8 mouse cellular contexts compared by ENCODE assay signal in genomic region chr8:95320224-95321139, GRCm38 (mm10). TPM values are rescaled to one million over a fixed set of nuclear protein-coding genes. Genes with fewer than 3 reads are reported as not detected.
DNase-seq lines count a peak whose midpoint lies in the region; ATAC-seq and TF ChIP-seq lines count a peak whose summit lies in the region.

No protein-coding gene starts in this region.

- no peaks in the 10 kb centered on the region for H3K4me1 ChIP-seq in bone marrow, adult 2 months (ENCODE audit: control insufficient read depth, insufficient read depth, low read length)
- 0 out of 2 replicates have a peak, but pooled peaks cover 3% of the 10 kb centered on the region for H3K4me1 ChIP-seq in embryonic fibroblast, embryonic 13.5 days (ENCODE audit: control insufficient read depth, insufficient read depth, low read length)
- peaks cover 28% of the 10 kb centered on the region for H3K4me1 ChIP-seq in hindbrain, embryonic 13.5 days (replicated peaks)
- H3K4me1 ChIP-seq in midbrain, embryonic 15.5 days = peaks cover 12% of the 10 kb centered on the region

- WGBS in bone marrow, adult 2 months = 4% methylated on average over 41 of the region's 41 CpGs
- 3% methylated on average over 41 of the region's 41 CpGs for WGBS in hindbrain, embryonic 13.5 days
- 2% methylated on average over 41 of the region's 41 CpGs for WGBS in midbrain, embryonic 15.5 days

- TF ChIP-seq POLR2A in bone marrow, adult 2 months (IDR thresholded peaks at IDR 0.05; ENCODE audit: borderline replicate concordance, control insufficient read depth, low read depth, low read length) = no peak
- no peak for TF ChIP-seq POLR2A in embryonic fibroblast, embryonic 13.5 days (IDR thresholded peaks at IDR 0.05; ENCODE audit: low read depth, low read length)

- H3K4me2 ChIP-seq in hindbrain, embryonic 13.5 days = peak overlapping the region; percentile 76
- peak overlapping the region; percentile 84 for H3K4me2 ChIP-seq in midbrain, embryonic 15.5 days

- ATAC-seq in hindbrain, embryonic 13.5 days (ENCODE audit: low FRiP score) = peak; percentile 72
- peak; percentile 74 for ATAC-seq in midbrain, embryonic 15.5 days (replicated peaks)

- peak overlapping the region; percentile 27 for H3K4me3 ChIP-seq in bone marrow, adult 2 months (replicated peaks; ENCODE audit: control insufficient read depth, low read depth, low read length)
- H3K4me3 ChIP-seq in embryonic fibroblast, embryonic 13.5 days (ENCODE audit: insufficient read depth, low read length) = 0 out of 2 replicates have a peak overlapping the region, but pooled peaks have one; percentile 6
- H3K4me3 ChIP-seq in hindbrain, embryonic 13.5 days = peak overlapping the region; percentile 41
- peak overlapping the region; percentile 41 for H3K4me3 ChIP-seq in midbrain, embryonic 15.5 days

- H3K9ac ChIP-seq in hindbrain, embryonic 13.5 days = peak overlapping the region; percentile 68
- H3K9ac ChIP-seq in midbrain, embryonic 15.5 days = peak overlapping the region; percentile 51

- peaks cover 20% of the 10 kb centered on the region for H3K36me3 ChIP-seq in hindbrain, embryonic 13.5 days
- H3K36me3 ChIP-seq in midbrain, embryonic 15.5 days (replicated peaks) = peaks cover 4% of the 10 kb centered on the region; the same call in 1 of the 2 replicates

- H3K9me3 ChIP-seq in hindbrain, embryonic 13.5 days = no peaks in the 10 kb centered on the region
- H3K9me3 ChIP-seq in midbrain, embryonic 15.5 days = no peaks in the 10 kb centered on the region

- no peak overlapping the region for H3K27ac ChIP-seq in bone marrow, adult 2 months (ENCODE audit: control insufficient read depth, insufficient read depth, low read depth, low read length, poor library complexity)
- no peak overlapping the region for H3K27ac ChIP-seq in embryonic fibroblast, embryonic 13.5 days (ENCODE audit: insufficient read depth, low read length)
- H3K27ac ChIP-seq in hindbrain, embryonic 13.5 days = no peak overlapping the region
- 0 out of 2 replicates have a peak overlapping the region, but pooled peaks have one; percentile 23 for H3K27ac ChIP-seq in midbrain, embryonic 15.5 days

- H3K27me3 ChIP-seq in hindbrain, embryonic 13.5 days = peaks cover 18% of the 10 kb centered on the region
- no peaks in the 10 kb centered on the region for H3K27me3 ChIP-seq in midbrain, embryonic 15.5 days (replicated peaks)

- no peak for TF ChIP-seq CTCF in bone marrow, adult 2 months (IDR thresholded peaks at IDR 0.05; ENCODE audit: control insufficient read depth, insufficient read depth, low read length)
- TF ChIP-seq CTCF in embryonic fibroblast, embryonic 13.5 days (IDR thresholded peaks at IDR 0.05; ENCODE audit: borderline replicate concordance, insufficient read depth, low read length) = no peak

- DNase-seq in ES-CJ7 (ENCODE audit: low read depth, low spot score) (peak; percentile 87), liver (peak; percentile 75)
- peak; percentile 69 to 71 for DNase-seq in spleen, postnatal 36 days (ENCODE audit: low spot score in 2 of 2)
- no peak for DNase-seq in layer of hippocampus, adult 9-10 months (ENCODE audit: low spot score)

RNA-seq across cellular contexts. Expression of gene Tepp, which starts 10.1 kb away (rescaled TPM):
- polyA plus RNA-seq in bone marrow, adult 2 months (2011; ENCODE audit: insufficient read depth, insufficient read length, low replicate concordance, missing spikeins) = not detected in 2 replicates
- not detected in 2 replicates for polyA plus RNA-seq in embryonic fibroblast, embryonic 13.5 days (2011; ENCODE audit: insufficient read length, low read depth, missing spikeins)
- polyA plus RNA-seq in hindbrain, embryonic 13.5 days (2015; fragmentation: Nextera tagmentation; extraction: Ambion mirVana) = 0.94 and 2.1 TPM in 2 replicates
- polyA plus RNA-seq in midbrain, embryonic 15.5 days (2015; fragmentation: Nextera tagmentation; extraction: Ambion mirVana) = 1.8 and 2.2 TPM in 2 replicates

RNA-seq across cellular contexts. Expression of gene Zfp319, which starts 11.3 kb away (rescaled TPM):
- 1.1 and 3.3 TPM in 2 replicates for polyA plus RNA-seq in bone marrow, adult 2 months (2011; ENCODE audit: insufficient read depth, insufficient read length, low replicate concordance, missing spikeins)
- polyA plus RNA-seq in embryonic fibroblast, embryonic 13.5 days (2011; ENCODE audit: insufficient read length, low read depth, missing spikeins) = 5.8 and 6.6 TPM in 2 replicates
- 16.6 and 17.4 TPM in 2 replicates for polyA plus RNA-seq in hindbrain, embryonic 13.5 days (2015; fragmentation: Nextera tagmentation; extraction: Ambion mirVana)
- polyA plus RNA-seq in midbrain, embryonic 15.5 days (2015; fragmentation: Nextera tagmentation; extraction: Ambion mirVana) = 19.0 and 19.1 TPM in 2 replicates

RNA-seq across cellular contexts. Expression of gene Usb1, which starts 11.6 kb away (rescaled TPM):
- polyA plus RNA-seq in bone marrow, adult 2 months (2011; ENCODE audit: insufficient read depth, insufficient read length, low replicate concordance, missing spikeins) = 4.8 and 20.2 TPM in 2 replicates
- polyA plus RNA-seq in embryonic fibroblast, embryonic 13.5 days (2011; ENCODE audit: insufficient read length, low read depth, missing spikeins) = 22.8 and 24.1 TPM in 2 replicates
- 35.1 and 37.8 TPM in 2 replicates for polyA plus RNA-seq in hindbrain, embryonic 13.5 days (2015; fragmentation: Nextera tagmentation; extraction: Ambion mirVana)
- polyA plus RNA-seq in midbrain, embryonic 15.5 days (2015; fragmentation: Nextera tagmentation; extraction: Ambion mirVana) = 37.4 and 38.4 TPM in 2 replicates

RNA-seq across cellular contexts. Expression of gene Cngb1, which starts 14.1 kb away (rescaled TPM):
- polyA plus RNA-seq in bone marrow, adult 2 months (2011; ENCODE audit: insufficient read depth, insufficient read length, low replicate concordance, missing spikeins) = 0.70 and 2.1 TPM in 2 replicates
- 0.09 and 0.13 TPM in 2 replicates for polyA plus RNA-seq in embryonic fibroblast, embryonic 13.5 days (2011; ENCODE audit: insufficient read length, low read depth, missing spikeins)
- polyA plus RNA-seq in hindbrain, embryonic 13.5 days (2015; fragmentation: Nextera tagmentation; extraction: Ambion mirVana) = 0.45 and 0.48 TPM in 2 replicates
- 0.57 and 0.58 TPM in 2 replicates for polyA plus RNA-seq in midbrain, embryonic 15.5 days (2015; fragmentation: Nextera tagmentation; extraction: Ambion mirVana)

RNA-seq across cellular contexts. Expression of gene Mmp15, which starts 31.6 kb away (rescaled TPM):
- 0.63 TPM in 1 of 2 replicates, not detected in the other for polyA plus RNA-seq in bone marrow, adult 2 months (2011; ENCODE audit: insufficient read depth, insufficient read length, low replicate concordance, missing spikeins)
- 0.85 and 1.4 TPM in 2 replicates for polyA plus RNA-seq in embryonic fibroblast, embryonic 13.5 days (2011; ENCODE audit: insufficient read length, low read depth, missing spikeins)
- 17.4 and 18.4 TPM in 2 replicates for polyA plus RNA-seq in hindbrain, embryonic 13.5 days (2015; fragmentation: Nextera tagmentation; extraction: Ambion mirVana)
- polyA plus RNA-seq in midbrain, embryonic 15.5 days (2015; fragmentation: Nextera tagmentation; extraction: Ambion mirVana) = 18.1 and 18.7 TPM in 2 replicates
